Mouse (Mus musculus) olfactory bulb, adult 2 months (tissue): ENCODE measurements at regions not wholly inside any gene's neighbourhood (a gene's known extent, or its start where the extent isn't known, plus 50 kb on each side); places are given as distances from the start of the nearest gene placed in this dataset.
"Not testable (repeated sequence)": the region's sequence is repeated elsewhere in the genome, so short reads cannot be mapped to it uniquely, and the experiment has no call there.

Experiments used
- CTCF ChIP-seq: fragments of 200-500 bp; IDR thresholded peaks from 2 replicates; pipeline ENCODE4 v1.5.1; 2012; ENCODE audit warnings: low read depth, mild to moderate bottlenecking, low read length, moderate library complexity; ENCODE audit not compliant: insufficient read depth
- POLR2A ChIP-seq: fragments of 200-500 bp; IDR thresholded peaks from 2 replicates; pipeline ENCODE4 v1.6.1; 2012; ENCODE audit warnings: mild to moderate bottlenecking, low read depth, low read length, moderate library complexity; ENCODE audit not compliant: insufficient read depth

GRCm38 (mm10) chr7:39655287-39655652 lies 137.7 kb downstream of the Zfp619 start:
- not testable (repeated sequence) for TF ChIP-seq CTCF
- peak; percentile 54; the same call in 1 of the 2 replicates for TF ChIP-seq POLR2A
